Mouse (Mus musculus): ENCODE data around the gene Wdr31.

DNA sequence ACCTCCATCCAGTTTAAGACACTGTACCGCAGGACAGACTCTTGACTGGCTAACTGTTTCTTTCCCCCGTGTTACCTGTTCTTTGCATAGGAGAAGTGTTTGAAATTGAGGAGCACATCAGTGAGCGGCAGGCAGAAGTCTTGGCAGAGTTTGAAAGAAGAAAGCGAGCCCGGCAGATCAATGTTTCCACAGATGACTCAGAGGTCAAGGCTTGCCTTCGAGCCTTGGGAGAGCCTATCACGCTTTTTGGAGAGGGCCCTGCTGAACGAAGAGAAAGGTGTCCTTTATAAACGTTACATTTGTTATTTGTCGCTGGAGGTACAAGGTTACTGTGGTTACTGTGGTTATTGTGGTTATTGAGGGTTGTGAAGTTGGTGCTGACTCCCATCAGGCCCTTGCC lies 59.1 kb downstream of the Wdr31 start:
- TF ChIP-seq CTCF (conservative IDR thresholded peaks at IDR 0.05; ENCODE audit: low read length) = no peak
- no peak for TF ChIP-seq NANOG (IDR thresholded peaks at IDR 0.05; ENCODE audit: borderline replicate concordance, low read length)
